Mouse (Mus musculus): ENCODE data around the gene Ndufc2.

DNA sequence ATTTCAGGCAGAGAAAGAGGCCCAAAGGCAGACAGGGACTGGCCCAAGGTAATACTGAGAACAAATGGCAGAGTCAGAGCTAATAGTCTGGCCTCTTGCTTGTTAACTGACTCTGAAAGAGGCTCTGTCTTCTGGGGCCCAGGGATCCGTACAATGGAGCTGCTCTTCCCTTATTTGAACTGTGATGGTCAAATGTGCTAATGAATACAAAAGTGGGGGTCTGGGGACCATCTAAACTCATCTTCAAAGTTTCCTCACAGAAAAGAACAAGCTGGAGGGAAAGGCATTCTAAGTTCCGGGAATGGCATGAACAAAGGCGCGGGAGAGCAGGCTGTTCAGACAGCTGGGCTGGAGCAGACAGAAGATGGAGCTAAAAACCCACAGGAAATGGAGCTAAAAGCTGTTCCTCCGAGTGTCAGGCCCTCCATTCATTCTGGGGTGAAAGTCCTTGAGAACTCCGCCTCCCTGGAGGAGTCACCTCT lies 47.3 kb downstream of the Ndufc2 start:
- TF ChIP-seq ZNF384 (IDR thresholded peaks at IDR 0.05; ENCODE audit: low read depth, low read length) (no peak), CHD2 (IDR thresholded peaks at IDR 0.05; ENCODE audit: low read depth, low read length) (no peak), MAFK (IDR thresholded peaks at IDR 0.05; ENCODE audit: insufficient read depth, low read depth, low read length) (no peak)
